Mouse (Mus musculus) neural tube, embryonic 15.5 days (tissue): ENCODE data around the gene Slc25a19. TPM values are rescaled to one million over a fixed set of nuclear protein-coding genes. Genes with fewer than 3 reads are reported as not detected.
"Not testable (repeated sequence)": the region's sequence is repeated elsewhere in the genome, so short reads cannot be mapped to it uniquely, and the experiment has no call there.

Experiments used
- ATAC-seq: fragments of 200-750 bp; cut with Nextera tagmentation; 2 replicates; pipeline ENCODE4 v1.8.0; 2017; ENCODE audit warnings: mild to moderate bottlenecking, moderate TSS enrichment, moderate library complexity; ENCODE audit not compliant: low FRiP score
- H3K27ac ChIP-seq: fragments of 300-500 bp; sonication (generic); replicated peaks from 2 replicates; pipeline ENCODE4 v1.5.1; 2015; ENCODE audit warnings: mild to moderate bottlenecking, inconsistent platforms
- H3K27me3 ChIP-seq: fragments of 300-500 bp; sonication (generic); replicated peaks from 2 replicates; pipeline ENCODE4 v1.6.1; 2015; ENCODE audit warnings: inconsistent platforms
- H3K36me3 ChIP-seq: fragments of 300-500 bp; sonication (generic); 2 replicates; pipeline ENCODE4 v1.6.1; 2015; ENCODE audit warnings: inconsistent platforms
- H3K4me1 ChIP-seq: fragments of 300-500 bp; sonication (generic); 2 replicates; pipeline ENCODE4 v1.6.1; 2015; ENCODE audit warnings: inconsistent platforms
- H3K4me2 ChIP-seq: fragments of 300-500 bp; sonication (generic); 2 replicates; pipeline ENCODE4 v1.6.1; 2015; ENCODE audit warnings: inconsistent platforms, mild to moderate bottlenecking, moderate library complexity
- H3K4me3 ChIP-seq: fragments of 300-500 bp; sonication (generic); replicated peaks from 2 replicates; pipeline ENCODE4 v1.5.1; 2015; ENCODE audit warnings: mild to moderate bottlenecking, inconsistent platforms
- H3K9ac ChIP-seq: fragments of 300-500 bp; sonication (generic); replicated peaks from 2 replicates; pipeline ENCODE4 v1.6.1; 2015; ENCODE audit warnings: mild to moderate bottlenecking, inconsistent platforms
- H3K9me3 ChIP-seq: fragments of 300-500 bp; sonication (generic); replicated peaks from 2 replicates; pipeline ENCODE4 v1.6.1; 2016; ENCODE audit warnings: inconsistent platforms
- WGBS: fragments of 180-500 bp; shearing (Covaris S2); methylation state at CpG from one replicate; pipeline ENCODE4 v1.1.7; 2015; ENCODE audit warnings: mixed read lengths; 5-methylcytosine and 5-hydroxymethylcytosine counted together
- polyA plus RNA-seq: library from polyadenylated mRNA; unstranded; fragments of >200 nt; fragmentation: Nextera tagmentation; extraction: Ambion mirVana; gene quantifications from 2 replicates; pipeline ENCODE4 v1.2.1, GENCODE M21; 2015

Gene Slc25a19
- polyA plus RNA-seq, 1 experiment from 2014 or later, result 52.8 TPM

- Histone ChIP-seq H3K9me3 (no peaks in the 10 kb centered on the region), H3K4me3 (no peak overlapping the region), H3K9ac (no peak overlapping the region), H3K4me2 (no peak overlapping the region), H3K27ac (no peak overlapping the region), H3K4me1 (0 out of 2 replicates have a peak, but pooled peaks cover 6% of the 10 kb centered on the region), H3K27me3 (no peaks in the 10 kb centered on the region), H3K36me3 (peaks cover 17% of the 10 kb centered on the region)
- 85% methylated on average over 2 of the region's 2 CpGs for WGBS
- ATAC-seq, result no peak
These were observed 26.0 kb upstream of the Slc25a19 start for GRCm38 (mm10) chr11:115654128-115654527.

- Histone ChIP-seq H3K4me1 (0 out of 2 replicates have a peak, but pooled peaks cover 6% of the 10 kb centered on the region), H3K4me3 (no peak overlapping the region), H3K36me3 (peaks cover 27% of the 10 kb centered on the region), H3K4me2 (no peak overlapping the region), H3K27me3 (no peaks in the 10 kb centered on the region), H3K27ac (no peak overlapping the region), H3K9ac (no peak overlapping the region), H3K9me3 (no peaks in the 10 kb centered on the region)
- 85% methylated on average over 3 of the region's 3 CpGs for WGBS
- ATAC-seq, result no peak
These were observed 25.1 kb upstream of the Slc25a19 start for GRCm38 (mm10) chr11:115653194-115653593.

GRCm38 (mm10) chr11:115651680-115652079 lies 23.6 kb upstream of the Slc25a19 start:
- Histone ChIP-seq H3K4me1 (0 out of 2 replicates have a peak, but pooled peaks cover 6% of the 10 kb centered on the region), H3K4me3 (no peak overlapping the region), H3K27me3 (no peaks in the 10 kb centered on the region), H3K4me2 (no peak overlapping the region), H3K9ac (no peak overlapping the region), H3K36me3 (peaks cover 33% of the 10 kb centered on the region), H3K27ac (no peak overlapping the region), H3K9me3 (no peaks in the 10 kb centered on the region)
- no peak for ATAC-seq
- WGBS, result 92% methylated on average over 3 of the region's 3 CpGs

- H3K4me2 ChIP-seq, result no peak overlapping the region
- no peak overlapping the region for H3K9ac ChIP-seq
- H3K27ac ChIP-seq, result peak overlapping the region; percentile 43; the same call in 1 of the 2 replicates
- WGBS, result 63% methylated on average over 10 of the region's 10 CpGs
- ATAC-seq, result no peak
- H3K4me3 ChIP-seq, result no peak overlapping the region
- H3K36me3 ChIP-seq, result peaks cover 46% of the 10 kb centered on the region
- 0 out of 2 replicates have a peak, but pooled peaks cover 4% of the 10 kb centered on the region for H3K4me1 ChIP-seq
- H3K27me3 ChIP-seq, result no peaks in the 10 kb centered on the region
- no peaks in the 10 kb centered on the region for H3K9me3 ChIP-seq
These were observed 21.6 kb upstream of the Slc25a19 start for GRCm38 (mm10) chr11:115649706-115650105.

GRCm38 (mm10) chr11:115647459-115647858 lies 19.4 kb upstream of the Slc25a19 start:
- Histone ChIP-seq H3K36me3 (peaks cover 49% of the 10 kb centered on the region), H3K9me3 (no peaks in the 10 kb centered on the region), H3K4me2 (no peak overlapping the region), H3K9ac (no peak overlapping the region), H3K4me3 (no peak overlapping the region), H3K27ac (no peak overlapping the region), H3K4me1 (0 out of 2 replicates have a peak, but pooled peaks cover 4% of the 10 kb centered on the region), H3K27me3 (no peaks in the 10 kb centered on the region)
- 65% methylated on average over 6 of the region's 6 CpGs for WGBS
- no peak for ATAC-seq

- ATAC-seq, result no peak
- H3K9me3 ChIP-seq, result no peaks in the 10 kb centered on the region
- WGBS, result 94% methylated on average over 9 of the region's 9 CpGs
- no peak overlapping the region for H3K4me2 ChIP-seq
- H3K4me1 ChIP-seq, result 0 out of 2 replicates have a peak, but pooled peaks cover 4% of the 10 kb centered on the region
- no peak overlapping the region for H3K9ac ChIP-seq
- H3K27ac ChIP-seq, result no peak overlapping the region
- peaks cover 49% of the 10 kb centered on the region for H3K36me3 ChIP-seq
- H3K4me3 ChIP-seq, result no peak overlapping the region
- H3K27me3 ChIP-seq, result no peaks in the 10 kb centered on the region
These were observed 18.3 kb upstream of the Slc25a19 start for GRCm38 (mm10) chr11:115646439-115646838.

- H3K9ac ChIP-seq, H3K9me3 ChIP-seq, H3K27ac ChIP-seq, ATAC-seq, H3K4me1 ChIP-seq, H3K27me3 ChIP-seq, H3K4me2 ChIP-seq, H3K4me3 ChIP-seq: not testable (repeated sequence)
- H3K36me3 ChIP-seq, result peaks cover 49% of the 10 kb centered on the region
- WGBS, result 91% methylated on average over 14 of the region's 14 CpGs
These were observed 17.4 kb upstream of the Slc25a19 start for GRCm38 (mm10) chr11:115645498-115645897.

GRCm38 (mm10) chr11:115644308-115644707 lies 16.2 kb upstream of the Slc25a19 start:
- Histone ChIP-seq H3K9me3 (no peaks in the 10 kb centered on the region), H3K27ac (no peak overlapping the region), H3K4me3 (no peak overlapping the region), H3K9ac (no peak overlapping the region), H3K4me2 (no peak overlapping the region), H3K27me3 (no peaks in the 10 kb centered on the region), H3K36me3 (peaks cover 46% of the 10 kb centered on the region), H3K4me1 (no peaks in the 10 kb centered on the region)
- WGBS, result 94% methylated on average over 13 of the region's 13 CpGs
- ATAC-seq, result no peak

- no peaks in the 10 kb centered on the region for H3K4me1 ChIP-seq
- WGBS, result 79% methylated on average over 10 of the region's 10 CpGs
- H3K27ac ChIP-seq, result no peak overlapping the region
- no peak for ATAC-seq
- no peak overlapping the region for H3K4me3 ChIP-seq
- H3K9me3 ChIP-seq, result no peaks in the 10 kb centered on the region
- peaks cover 35% of the 10 kb centered on the region for H3K36me3 ChIP-seq
- H3K27me3 ChIP-seq, result no peaks in the 10 kb centered on the region
- no peak overlapping the region for H3K4me2 ChIP-seq
- H3K9ac ChIP-seq, result no peak overlapping the region
These were observed 15.2 kb upstream of the Slc25a19 start for GRCm38 (mm10) chr11:115643265-115643664.

GRCm38 (mm10) chr11:115642705-115643104 lies 14.6 kb upstream of the Slc25a19 start:
- Histone ChIP-seq H3K9ac (no peak overlapping the region), H3K4me3 (no peak overlapping the region), H3K9me3 (no peaks in the 10 kb centered on the region), H3K27me3 (no peaks in the 10 kb centered on the region), H3K4me2 (no peak overlapping the region), H3K27ac (no peak overlapping the region), H3K36me3 (peaks cover 30% of the 10 kb centered on the region), H3K4me1 (no peaks in the 10 kb centered on the region)
- no peak for ATAC-seq
- 94% methylated on average over 2 of the region's 2 CpGs for WGBS

- Histone ChIP-seq H3K4me2 (no peak overlapping the region), H3K36me3 (peaks cover 28% of the 10 kb centered on the region), H3K4me1 (no peaks in the 10 kb centered on the region), H3K27ac (no peak overlapping the region), H3K9me3 (no peaks in the 10 kb centered on the region), H3K9ac (no peak overlapping the region), H3K4me3 (no peak overlapping the region), H3K27me3 (no peaks in the 10 kb centered on the region)
- ATAC-seq, result no peak
- 93% methylated on average over 4 of the region's 4 CpGs for WGBS
These were observed 13.6 kb upstream of the Slc25a19 start for GRCm38 (mm10) chr11:115641664-115642036.

GRCm38 (mm10) chr11:115640978-115641663 lies 13.0 kb upstream of the Slc25a19 start:
- Histone ChIP-seq H3K27ac (no peak overlapping the region), H3K27me3 (no peaks in the 10 kb centered on the region), H3K36me3 (peaks cover 23% of the 10 kb centered on the region), H3K4me2 (no peak overlapping the region), H3K4me3 (no peak overlapping the region), H3K4me1 (no peaks in the 10 kb centered on the region), H3K9ac (no peak overlapping the region), H3K9me3 (no peaks in the 10 kb centered on the region)
- 55% methylated on average over 14 of the region's 14 CpGs for WGBS
- no peak for ATAC-seq
